Mouse (Mus musculus): ENCODE data around the gene Ranbp3.

Gene Ranbp3

DNA sequence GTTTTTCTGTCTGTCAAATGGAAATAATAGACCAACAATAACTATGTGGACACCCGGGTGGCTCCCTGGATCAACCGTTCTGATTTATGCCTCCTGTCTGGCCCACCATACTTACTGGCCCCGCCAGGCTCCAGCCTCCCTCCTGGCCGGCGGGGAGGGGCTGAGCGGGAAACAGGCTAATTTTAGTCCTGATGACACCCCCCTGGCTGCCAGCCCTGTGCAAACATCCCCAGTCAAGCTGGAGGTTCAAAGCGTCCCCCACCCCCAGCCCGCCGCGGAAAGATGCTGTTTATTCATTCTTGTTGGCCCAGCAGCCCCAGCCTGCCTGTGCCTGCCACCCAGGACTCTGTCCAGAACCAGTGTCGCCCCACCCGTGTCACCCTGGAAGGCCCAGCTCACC lies 55.0 kb downstream of the Ranbp3 start:
- no peak for DNase-seq

DNA sequence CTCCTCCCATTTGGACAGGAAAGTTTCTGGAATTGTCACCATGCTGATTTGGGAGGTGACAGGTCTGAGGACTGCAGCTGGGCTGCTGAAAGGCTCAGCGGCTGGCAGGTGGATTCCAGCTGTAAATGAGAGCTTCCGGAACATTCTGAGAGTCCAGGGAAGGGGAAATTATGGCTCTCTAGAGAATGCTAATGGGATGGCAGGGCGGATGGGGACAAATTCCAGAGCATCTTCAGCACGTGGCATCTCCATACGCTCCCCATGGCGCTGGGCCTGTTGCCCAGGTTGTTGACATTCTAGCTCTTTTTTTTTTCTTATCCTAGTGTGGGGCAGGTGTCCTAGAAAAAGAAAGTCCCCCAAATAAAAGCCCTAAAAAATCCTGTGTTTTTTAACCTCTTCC lies 56.1 kb downstream of the Ranbp3 start:
- no peak for DNase-seq

DNA sequence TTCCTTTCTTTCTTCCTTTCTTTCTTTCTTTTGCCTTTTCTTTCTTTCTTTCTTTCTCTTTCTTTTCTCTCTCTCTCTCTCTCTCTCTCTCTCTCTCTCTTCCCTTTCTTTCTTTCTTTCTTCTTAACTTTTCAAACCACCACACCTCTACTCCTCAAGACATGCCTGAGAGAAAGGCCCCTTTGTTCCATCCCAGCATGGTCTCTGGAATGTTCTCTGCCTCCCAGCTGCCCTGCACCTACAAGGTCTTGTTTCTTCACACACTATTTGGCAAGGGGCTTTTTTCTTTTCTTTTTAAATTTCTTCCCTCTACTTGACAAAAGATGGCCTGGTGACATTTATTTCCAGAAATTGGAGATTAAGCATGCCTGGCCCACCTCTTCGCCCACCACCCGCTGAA lies 56.6 kb downstream of the Ranbp3 start:
- no peak for DNase-seq

GRCm38 (mm10) chr17:56736534-56736933 lies 63.4 kb downstream of the Ranbp3 start:
- DNase-seq, result no peak

- DNase-seq, result no peak
Observed at GRCm38 (mm10) chr17:56738221-56738620, 65.1 kb downstream of the Ranbp3 start.

DNA sequence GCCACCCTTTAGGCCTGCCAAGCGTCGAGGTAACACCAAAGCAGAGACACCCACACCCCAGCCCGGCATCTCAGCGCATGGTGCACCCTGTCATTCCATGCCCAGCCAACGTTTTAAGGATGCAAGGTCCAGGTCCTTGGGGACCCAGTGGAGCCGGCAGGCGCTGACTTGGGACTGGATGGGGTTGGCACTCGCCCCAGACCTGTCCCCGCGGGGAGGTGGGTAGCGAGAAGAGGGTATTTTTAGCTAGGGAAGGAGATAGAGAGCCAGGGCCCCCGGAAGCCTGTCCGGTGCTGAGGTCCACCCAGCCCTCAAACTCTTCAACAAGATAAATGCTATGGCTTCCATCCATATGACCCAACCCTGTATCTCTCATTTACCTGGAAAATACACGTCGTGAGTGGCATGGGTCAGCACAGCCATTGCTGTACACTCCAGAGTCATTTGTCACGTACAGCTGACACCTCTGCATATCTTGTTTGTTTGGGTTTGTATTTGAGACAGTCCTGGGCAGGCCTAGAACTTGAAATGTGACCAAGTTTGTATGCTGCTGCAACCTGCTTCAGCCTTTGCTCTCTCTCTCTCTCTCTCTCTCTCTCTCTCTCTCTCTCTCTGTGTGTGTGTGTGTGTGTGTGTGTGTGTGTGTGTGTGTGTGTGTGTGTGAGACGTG lies 67.2 kb downstream of the Ranbp3 start:
- no peak for DNase-seq

- DNase-seq, result no peak
Observed at GRCm38 (mm10) chr17:56740788-56741160, 67.7 kb downstream of the Ranbp3 start.

DNA sequence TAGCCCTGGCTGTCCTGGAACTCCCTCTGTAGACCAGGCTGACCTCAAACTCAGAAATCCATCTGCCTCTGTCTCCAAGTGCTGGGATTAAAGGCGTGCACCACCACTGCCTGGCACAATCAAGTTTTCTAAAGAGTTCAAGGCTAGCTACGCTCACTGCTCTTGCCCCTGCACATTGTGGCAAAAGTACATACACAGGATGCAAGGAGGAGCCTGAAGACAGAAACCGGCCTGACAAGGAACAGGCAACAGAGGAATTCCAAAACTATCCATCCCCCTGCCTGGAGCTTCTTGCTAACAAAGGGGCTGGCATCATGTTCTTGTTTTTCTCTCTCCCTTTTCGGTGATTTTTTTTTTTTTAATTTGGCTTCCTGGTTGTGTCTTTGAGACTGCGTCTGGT lies 71.1 kb downstream of the Ranbp3 start:
- no peak for DNase-seq

DNA sequence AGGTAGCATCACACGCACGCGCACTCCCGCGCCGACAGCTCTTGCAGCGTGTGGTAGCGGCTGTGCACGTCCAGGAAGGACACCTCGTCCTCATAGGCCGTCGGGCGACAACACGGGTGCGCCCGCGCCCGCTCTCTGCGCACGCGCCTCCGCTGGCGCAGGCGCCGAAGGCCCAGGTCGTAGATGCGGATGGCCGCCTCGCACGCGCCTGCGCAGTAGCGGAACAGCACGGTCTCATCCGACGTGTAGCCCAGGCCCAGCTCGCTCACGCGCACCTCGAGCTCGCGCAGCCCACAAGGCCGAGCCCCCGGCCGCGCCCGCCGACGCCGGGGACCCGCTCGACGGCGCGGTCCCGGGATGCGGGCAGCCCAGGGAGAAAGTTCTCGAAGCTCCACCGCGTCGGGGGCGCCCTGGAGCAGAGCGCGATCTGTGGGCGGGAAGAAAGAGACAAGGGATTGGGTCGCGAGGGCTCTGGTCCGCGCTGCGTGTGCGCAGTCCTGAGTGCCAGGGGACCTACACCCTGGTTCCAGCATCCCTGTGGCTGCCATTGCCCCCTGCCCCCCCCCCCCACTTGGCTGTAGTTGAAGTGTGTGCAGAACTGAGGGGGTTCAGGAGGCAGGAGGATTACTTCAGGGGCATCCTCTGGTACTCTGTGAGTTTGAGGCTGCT lies 78.4 kb downstream of the Ranbp3 start:
- no peak for DNase-seq

DNA sequence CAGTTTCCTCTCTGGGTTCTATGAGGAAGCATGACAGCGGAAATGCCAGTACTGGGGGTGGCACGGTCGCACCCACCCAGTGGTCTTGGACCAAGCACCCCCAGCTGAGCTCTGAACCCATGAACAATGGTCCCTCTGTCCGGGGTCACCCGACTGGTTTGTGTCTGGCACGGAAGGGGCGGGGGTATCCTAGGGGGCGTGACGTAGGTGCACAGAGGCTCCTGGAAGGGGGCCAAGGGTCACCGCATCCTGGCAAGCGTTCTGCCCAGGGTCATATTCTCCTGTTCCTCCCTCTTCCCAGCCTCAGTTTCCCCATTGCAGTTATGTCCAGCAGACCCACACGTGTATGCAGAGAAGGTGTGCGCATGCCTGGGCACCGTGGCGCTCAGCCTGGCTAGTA lies 80.4 kb downstream of the Ranbp3 start:
- no peak for DNase-seq

GRCm38 (mm10) chr17:56754271-56755185 lies 81.4 kb downstream of the Ranbp3 start:
- DNase-seq, result no peak

DNA sequence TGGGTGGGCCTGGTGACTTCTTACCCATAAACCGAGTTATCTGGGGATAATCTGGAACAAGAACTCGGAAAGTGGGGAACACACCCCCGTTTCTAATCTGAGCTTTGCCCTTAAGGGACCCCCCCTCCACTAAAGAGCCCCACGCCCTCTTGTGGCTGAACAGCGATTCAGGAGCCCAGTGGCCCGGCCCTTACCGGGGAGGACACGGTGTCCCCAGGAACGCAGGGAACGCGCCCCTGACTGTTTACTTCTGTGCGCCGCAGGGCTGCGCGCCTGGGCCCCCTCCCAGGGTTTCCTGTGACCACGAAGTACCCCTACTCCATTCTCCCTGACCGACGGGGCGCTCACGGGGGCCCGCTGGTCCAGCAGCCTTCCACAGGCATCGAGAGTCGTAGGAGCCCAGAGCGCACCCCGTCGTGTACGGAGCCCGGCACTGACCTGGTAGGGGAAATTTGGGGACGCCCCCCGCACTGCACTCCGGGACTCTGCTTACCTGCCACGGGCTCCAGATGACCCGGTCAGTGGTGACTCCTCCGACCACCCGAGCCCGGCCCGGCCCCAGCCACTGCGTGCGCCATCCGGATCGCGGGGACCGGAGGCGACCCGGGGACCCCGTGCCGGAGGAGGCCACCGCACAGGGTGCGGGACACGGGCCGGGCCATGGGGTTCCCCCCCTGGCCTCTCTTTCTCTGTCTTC lies 83.8 kb downstream of the Ranbp3 start:
- no peak for DNase-seq

DNA sequence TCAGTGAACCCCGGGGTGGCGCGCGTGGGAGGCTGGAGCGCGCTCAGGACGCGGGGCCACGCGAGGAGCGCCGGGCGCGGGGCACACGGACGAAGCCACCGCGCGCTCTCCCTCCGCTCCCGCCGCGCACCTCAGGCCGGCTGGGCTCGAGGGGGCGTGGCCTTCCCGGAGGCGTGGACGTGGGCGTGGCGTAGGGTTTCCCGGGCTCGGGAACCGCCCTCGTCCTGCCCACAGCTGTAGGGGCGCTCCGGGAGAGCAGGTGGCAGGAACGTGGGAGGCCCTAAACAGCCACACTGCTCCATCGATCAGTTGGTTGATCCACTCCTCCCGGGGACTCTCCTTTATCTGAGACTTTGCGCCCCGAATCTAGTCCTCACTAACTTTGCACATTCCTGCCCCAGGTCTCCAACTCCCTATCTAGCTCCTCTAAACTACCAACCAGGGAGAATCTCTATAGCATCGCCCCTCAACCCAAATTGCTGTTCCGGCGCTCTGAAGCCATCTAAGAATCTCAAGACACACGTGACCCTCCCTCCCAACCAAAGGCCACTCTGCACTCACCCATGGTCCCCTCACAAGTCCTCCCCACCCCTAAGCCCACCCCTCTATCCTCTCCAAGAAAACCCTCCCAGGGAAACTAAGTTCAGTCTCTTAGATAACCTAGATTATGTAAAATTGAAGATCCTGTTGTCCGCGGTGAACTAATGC lies 84.5 kb downstream of the Ranbp3 start, which contains the start of gene Nrtn:
Gene Nrtn, minus strand, starts transcription at position 115 of the 708 bp plus-strand sequence.
- DNase-seq, result peak; percentile 64

- peak; percentile 62 for DNase-seq
Observed at GRCm38 (mm10) chr17:56758132-56758531, 85.0 kb downstream of the Ranbp3 start.

DNA sequence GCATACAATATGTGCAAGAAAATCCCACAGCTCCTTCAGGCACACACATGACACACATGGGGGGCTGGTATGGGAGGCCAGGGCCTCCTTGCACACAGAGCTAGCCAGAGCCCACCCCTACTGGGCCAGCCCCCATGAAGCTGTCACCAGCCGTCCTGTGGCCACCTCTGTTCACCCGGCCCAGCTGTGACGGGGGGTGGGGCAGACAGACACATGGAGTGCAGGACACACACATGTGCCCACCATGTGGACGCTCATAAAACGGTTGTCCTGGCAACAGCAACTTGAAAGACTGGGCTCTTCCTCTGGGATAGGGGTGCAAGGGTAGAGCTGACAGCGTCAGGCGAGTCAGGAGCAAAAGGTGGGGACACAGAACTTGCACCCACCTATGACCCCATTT lies 86.2 kb downstream of the Ranbp3 start:
- DNase-seq, result no peak

DNA sequence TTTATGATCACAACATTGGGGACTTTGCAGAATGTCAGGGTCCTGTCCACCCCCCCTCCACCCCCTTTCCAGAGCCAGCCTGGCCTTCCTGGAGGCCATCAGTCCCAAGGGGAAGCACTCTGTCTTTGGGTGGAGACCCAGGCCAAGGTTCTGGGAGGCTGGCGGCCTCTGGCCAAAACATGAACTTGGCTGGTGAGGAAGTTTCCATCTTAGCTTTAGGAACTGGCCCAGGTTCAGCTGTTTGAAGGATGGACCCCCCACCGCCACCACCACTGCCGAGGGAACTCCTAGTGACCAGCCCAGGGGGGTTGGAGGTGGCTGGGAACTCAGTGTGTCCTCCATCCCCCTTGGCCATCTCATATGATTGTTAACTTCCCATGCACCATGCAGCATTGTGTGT lies 88.0 kb downstream of the Ranbp3 start:
- no peak for DNase-seq

Data from right cerebral cortex, postnatal 25 days (tissue).